ENCODE assay signal across 18 mouse cellular contexts in the genomic region with DNA sequence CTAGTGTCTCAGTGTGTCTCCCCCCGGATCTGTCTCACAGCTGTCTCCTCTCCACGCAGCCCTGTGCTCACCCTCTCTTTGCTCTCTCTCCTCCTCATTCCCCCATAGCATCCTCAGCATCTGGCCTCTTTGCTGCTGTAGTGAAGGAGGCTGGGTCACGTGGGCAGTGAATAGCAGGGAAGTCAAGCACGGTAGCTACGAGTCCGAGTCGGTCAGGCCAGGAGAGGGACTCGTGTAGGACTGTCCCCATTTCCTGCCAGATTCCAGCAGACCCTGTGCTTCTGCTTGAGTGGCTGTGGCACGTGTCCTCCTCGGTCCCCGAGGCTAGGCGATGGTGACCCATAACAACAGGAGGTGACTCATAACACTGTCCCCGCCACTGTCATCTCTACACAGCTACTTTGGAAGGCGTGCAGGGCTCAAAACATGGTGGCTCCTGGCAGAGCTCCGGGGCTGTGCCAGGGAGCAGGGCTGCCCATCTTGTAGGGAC. TPM values are rescaled to one million over a fixed set of nuclear protein-coding genes. Genes with fewer than 3 reads are reported as not detected.
DNase-seq lines count a peak whose midpoint lies in the region; ATAC-seq and TF ChIP-seq lines count a peak whose summit lies in the region.
"Had no signal": no experiment of that assay in that cellular context is flagged by ENCODE, and none has a peak within 500 bp of the region (broad histone marks: within the 10 kb centered on the region; RNA-seq: fewer than 3 reads in every experiment).

No protein-coding gene starts in this region.

- ATAC-seq in frontal cortex, adult (ENCODE audit: low TSS enrichment) = peak; percentile 50; the same call in 1 of the 2 replicates
- 0 out of 2 replicates have a peak, but pooled peaks have one; percentile 14 for ATAC-seq in liver, embryonic 14.5 days (ENCODE audit: insufficient read depth)
- no peak for ATAC-seq in liver, embryonic 12.5 days
- ATAC-seq in hindbrain, embryonic 15.5 days (ENCODE audit: low FRiP score, low read depth) = 0 out of 2 replicates have a peak, but pooled peaks have one; percentile 59
- ATAC-seq: forebrain, embryonic 14.5 days; inflammation-experienced regulatory T-cells, adult 6 months had no signal

- H3K9ac ChIP-seq in liver, embryonic 14.5 days (replicated peaks) = no peak overlapping the region
- no peak overlapping the region for H3K9ac ChIP-seq in liver, embryonic 12.5 days
- no peak overlapping the region for H3K9ac ChIP-seq in hindbrain, embryonic 15.5 days
- H3K9ac ChIP-seq: embryonic facial prominence, embryonic 13.5 days; stomach, embryonic 15.5 days had no signal

- TF ChIP-seq EP300 in liver, embryonic 14.5 days (IDR thresholded peaks at IDR 0.05; ENCODE audit: low read depth) = no peak

- no peaks in the 10 kb centered on the region for H3K9me3 ChIP-seq in liver, embryonic 14.5 days (ENCODE audit: control insufficient read depth, low read length)
- H3K9me3 ChIP-seq in liver, embryonic 12.5 days (replicated peaks) = no peaks in the 10 kb centered on the region
- H3K9me3 ChIP-seq in hindbrain, embryonic 15.5 days = no peaks in the 10 kb centered on the region
- H3K9me3 ChIP-seq: embryonic facial prominence, embryonic 13.5 days; stomach, embryonic 15.5 days had no signal

- no peaks in the 10 kb centered on the region for H3K4me1 ChIP-seq in liver, embryonic 14.5 days (replicated peaks; ENCODE audit: control insufficient read depth in 2 of 2, insufficient read depth in 2 of 2, low read length in 1 of 2)
- 0 out of 2 replicates have a peak, but pooled peaks cover 3% of the 10 kb centered on the region for H3K4me1 ChIP-seq in liver, embryonic 12.5 days
- peaks cover 14% of the 10 kb centered on the region for H3K4me1 ChIP-seq in cerebellum, adult 2 months (ENCODE audit: control insufficient read depth, insufficient read depth, low read length)
- H3K4me1 ChIP-seq in hindbrain, embryonic 15.5 days (replicated peaks) = no peaks in the 10 kb centered on the region
- no peaks in the 10 kb centered on the region for H3K4me1 ChIP-seq in thymus, adult 2 months (replicated peaks; ENCODE audit: control insufficient read depth, insufficient read depth, low read length)
- H3K4me1 ChIP-seq: embryonic facial prominence, embryonic 13.5 days; stomach, embryonic 15.5 days had no signal

- H3K4me3 ChIP-seq in liver, embryonic 14.5 days (ENCODE audit: insufficient read depth in 1 of 2, low read depth in 2 of 2, low read length in 2 of 2) = no peak overlapping the region
- H3K4me3 ChIP-seq in liver, embryonic 12.5 days = no peak overlapping the region
- no peak overlapping the region for H3K4me3 ChIP-seq in cerebellum, adult 2 months (replicated peaks; ENCODE audit: insufficient read depth, low read depth, low read length)
- no peak overlapping the region for H3K4me3 ChIP-seq in hindbrain, embryonic 15.5 days
- no peak overlapping the region for H3K4me3 ChIP-seq in thymus, adult 2 months (ENCODE audit: control insufficient read depth, insufficient read depth, low read length)
- H3K4me3 ChIP-seq: embryonic facial prominence, embryonic 13.5 days; stomach, embryonic 15.5 days had no signal

- H3K4me2 ChIP-seq in liver, embryonic 14.5 days (ENCODE audit: low read depth) = no peak overlapping the region
- no peak overlapping the region for H3K4me2 ChIP-seq in liver, embryonic 12.5 days
- no peak overlapping the region for H3K4me2 ChIP-seq in hindbrain, embryonic 15.5 days
- H3K4me2 ChIP-seq: embryonic facial prominence, embryonic 13.5 days; heart, embryonic 11.5 days; stomach, embryonic 15.5 days had no signal

- no peak for DNase-seq in frontal cortex, adult 2 months (ENCODE audit: extremely low spot score in 1 of 2, low spot score in 1 of 2)
- DNase-seq in liver, embryonic 14.5 days (ENCODE audit: low read depth in 3 of 3, low spot score in 3 of 3) = no peak
- peak; percentile 71 to 79 for DNase-seq in cerebellum, adult 2 months
- DNase-seq in thymus, adult 2 months = no peak
- no peak for DNase-seq in ovary, postnatal 14 days (ENCODE audit: low spot score)
- DNase-seq: gastrocnemius, postnatal 10 days; kidney, postnatal 36 days; thymus, postnatal 25 days had no signal

- H3K27me3 ChIP-seq in liver, embryonic 14.5 days (ENCODE audit: control insufficient read depth, insufficient read depth, low read length) = no peaks in the 10 kb centered on the region
- no peaks in the 10 kb centered on the region for H3K27me3 ChIP-seq in liver, embryonic 12.5 days (replicated peaks)
- H3K27me3 ChIP-seq in cerebellum, adult 2 months (ENCODE audit: control insufficient read depth, insufficient read depth, low read length) = no peaks in the 10 kb centered on the region
- no peaks in the 10 kb centered on the region for H3K27me3 ChIP-seq in hindbrain, embryonic 15.5 days
- no peaks in the 10 kb centered on the region for H3K27me3 ChIP-seq in thymus, adult 2 months (ENCODE audit: control insufficient read depth, insufficient read depth, low read length)
- H3K27me3 ChIP-seq: embryonic facial prominence, embryonic 13.5 days; stomach, embryonic 15.5 days had no signal

- TF ChIP-seq POLR2A in cerebellum, adult 2 months (IDR thresholded peaks at IDR 0.05; ENCODE audit: borderline replicate concordance, insufficient read depth, low read length) = no peak
- TF ChIP-seq POLR2A in thymus, adult 2 months (IDR thresholded peaks at IDR 0.05; ENCODE audit: control insufficient read depth, extremely low read depth, insufficient read depth, low read length, poor library complexity) = no peak

- H3K27ac ChIP-seq in liver, embryonic 14.5 days = no peak overlapping the region
- no peak overlapping the region for H3K27ac ChIP-seq in liver, embryonic 12.5 days
- H3K27ac ChIP-seq in cerebellum, adult 2 months (ENCODE audit: insufficient read depth, low read length) = peak overlapping the region; percentile 17
- no peak overlapping the region for H3K27ac ChIP-seq in hindbrain, embryonic 15.5 days (replicated peaks)
- H3K27ac ChIP-seq in thymus, adult 2 months (ENCODE audit: control insufficient read depth, insufficient read depth, low read length) = no peak overlapping the region
- H3K27ac ChIP-seq: embryonic facial prominence, embryonic 13.5 days; stomach, embryonic 15.5 days had no signal

- no peak for TF ChIP-seq CTCF in liver, embryonic 14.5 days (IDR thresholded peaks at IDR 0.05; ENCODE audit: low read depth)
- no peak for TF ChIP-seq CTCF in cerebellum, adult 2 months (IDR thresholded peaks at IDR 0.05; ENCODE audit: borderline replicate concordance, insufficient read depth, low read depth, low read length)
- no peak for TF ChIP-seq CTCF in thymus, adult 2 months (IDR thresholded peaks at IDR 0.05; ENCODE audit: borderline replicate concordance, control insufficient read depth, extremely low read depth, insufficient read depth, low read length, poor library complexity)

- WGBS in liver, embryonic 14.5 days (ENCODE audit: insufficient replicate concordance) = 83% methylated on average over 15 of the region's 15 CpGs
- WGBS in liver, embryonic 12.5 days (ENCODE audit: insufficient replicate concordance) = 81% methylated on average over 15 of the region's 15 CpGs
- 3% methylated on average over 15 of the region's 15 CpGs for WGBS in cerebellum, adult 2 months
- 53% methylated on average over 15 of the region's 15 CpGs for WGBS in hindbrain, embryonic 15.5 days
- 96% methylated on average over 15 of the region's 15 CpGs for WGBS in thymus, adult 2 months

- peaks cover 59% of the 10 kb centered on the region for H3K36me3 ChIP-seq in liver, embryonic 14.5 days (replicated peaks; ENCODE audit: control insufficient read depth, insufficient read depth, low read depth)
- H3K36me3 ChIP-seq in liver, embryonic 12.5 days = peaks cover 98% of the 10 kb centered on the region
- H3K36me3 ChIP-seq in hindbrain, embryonic 15.5 days = peaks cover 44% of the 10 kb centered on the region
- no peaks in the 10 kb centered on the region for H3K36me3 ChIP-seq in thymus, adult 2 months (ENCODE audit: control insufficient read depth, insufficient read depth, low read length)

RNA-seq across cellular contexts. Expression of gene Sept8, which starts 20.0 kb away (rescaled TPM):
- 271 and 280 TPM in 2 replicates for polyA plus RNA-seq in frontal cortex, adult 2 months (2012; rRNA removed)
- polyA plus RNA-seq in liver, embryonic 14.5 days (2012; rRNA removed) = 25.4 and 33.1 TPM in 2 replicates
- 18.3 and 21.5 TPM in 2 replicates for polyA plus RNA-seq in liver, embryonic 14.5 days (2014; fragmentation: Nextera tagmentation; extraction: Ambion mirVana)
- 33.5 and 34.3 TPM in 2 replicates for polyA plus RNA-seq in liver, embryonic 12.5 days (2016; fragmentation: Nextera tagmentation; extraction: Ambion mirVana)
- 318 and 354 TPM in 2 replicates for polyA plus RNA-seq in cerebellum, adult 2 months (2012; rRNA removed)
- polyA plus RNA-seq in hindbrain, embryonic 15.5 days (2015; fragmentation: Nextera tagmentation; extraction: Ambion mirVana) = 18.6 and 20.7 TPM in 2 replicates
- polyA plus RNA-seq in thymus, adult 2 months (2012; rRNA removed) = 11.5 TPM in 2 replicates

RNA-seq across cellular contexts. Expression of gene Kif3a, which starts 28.1 kb away (rescaled TPM):
- 97.5 and 104 TPM in 2 replicates for polyA plus RNA-seq in frontal cortex, adult 2 months (2012; rRNA removed)
- 2.1 and 3.3 TPM in 2 replicates for polyA plus RNA-seq in liver, embryonic 14.5 days (2012; rRNA removed)
- 6.4 and 7.7 TPM in 2 replicates for polyA plus RNA-seq in liver, embryonic 14.5 days (2014; fragmentation: Nextera tagmentation; extraction: Ambion mirVana)
- polyA plus RNA-seq in liver, embryonic 12.5 days (2016; fragmentation: Nextera tagmentation; extraction: Ambion mirVana) = 13.7 and 14.5 TPM in 2 replicates
- polyA plus RNA-seq in cerebellum, adult 2 months (2012; rRNA removed) = 91.1 and 93.2 TPM in 2 replicates
- 318 and 324 TPM in 2 replicates for polyA plus RNA-seq in hindbrain, embryonic 15.5 days (2015; fragmentation: Nextera tagmentation; extraction: Ambion mirVana)
- 3.8 and 4.2 TPM in 2 replicates for polyA plus RNA-seq in thymus, adult 2 months (2012; rRNA removed)

RNA-seq across cellular contexts. Expression of gene Sowaha, which starts 59.0 kb away (rescaled TPM):
- polyA plus RNA-seq in frontal cortex, adult 2 months (2012; rRNA removed) = 42.7 and 43.3 TPM in 2 replicates
- 15.4 and 15.5 TPM in 2 replicates for polyA plus RNA-seq in liver, embryonic 14.5 days (2012; rRNA removed)
- 13.1 and 13.8 TPM in 2 replicates for polyA plus RNA-seq in liver, embryonic 14.5 days (2014; fragmentation: Nextera tagmentation; extraction: Ambion mirVana)
- 9.8 and 10.1 TPM in 2 replicates for polyA plus RNA-seq in liver, embryonic 12.5 days (2016; fragmentation: Nextera tagmentation; extraction: Ambion mirVana)
- 23.1 and 27.1 TPM in 2 replicates for polyA plus RNA-seq in cerebellum, adult 2 months (2012; rRNA removed)
- polyA plus RNA-seq in hindbrain, embryonic 15.5 days (2015; fragmentation: Nextera tagmentation; extraction: Ambion mirVana) = 1.3 and 1.6 TPM in 2 replicates
- polyA plus RNA-seq in thymus, adult 2 months (2012; rRNA removed) = 0.18 and 0.23 TPM in 2 replicates
- polyA plus RNA-seq: inflammation-experienced regulatory T-cells, adult 6 months had no signal

RNA-seq across cellular contexts. Expression of gene Gm9945, which starts 59.1 kb away (rescaled TPM):
- polyA plus RNA-seq in frontal cortex, adult 2 months (2012; rRNA removed) = 0.42 and 0.46 TPM in 2 replicates
- 0.10 and 0.27 TPM in 2 replicates for polyA plus RNA-seq in liver, embryonic 14.5 days (2012; rRNA removed)
- polyA plus RNA-seq in liver, embryonic 14.5 days (2014; fragmentation: Nextera tagmentation; extraction: Ambion mirVana) = 0.46 and 0.56 TPM in 2 replicates
- 0.14 and 0.48 TPM in 2 replicates for polyA plus RNA-seq in liver, embryonic 12.5 days (2016; fragmentation: Nextera tagmentation; extraction: Ambion mirVana)
- 0.65 and 1.6 TPM in 2 replicates for polyA plus RNA-seq in cerebellum, adult 2 months (2012; rRNA removed)
- polyA plus RNA-seq in hindbrain, embryonic 15.5 days (2015; fragmentation: Nextera tagmentation; extraction: Ambion mirVana) = 0.38 TPM in 1 of 2 replicates, not detected in the other
- polyA plus RNA-seq in thymus, adult 2 months (2012; rRNA removed) = not detected in 2 replicates
- polyA plus RNA-seq: embryonic facial prominence, embryonic 13.5 days; inflammation-experienced regulatory T-cells, adult 6 months; limb, embryonic 14.5 days; lung, embryonic 16.5 days; stomach, embryonic 15.5 days had no signal

Comparison
In these comparisons a context has a peak if more than half of its experiments do, and no peak if none do; other contexts are left out.
1. DNase-seq: peak in cerebellum, adult 2 months (2 of 2); none in frontal cortex, adult 2 months (0 of 2), liver, embryonic 14.5 days (0 of 3), thymus, adult 2 months (single experiment) and ovary, postnatal 14 days (single experiment).